Mouse (Mus musculus): ENCODE measurements at regions not wholly inside any gene's neighbourhood (a gene's known extent, or its start where the extent isn't known, plus 50 kb on each side); places are given as distances from the start of the nearest gene placed in this dataset.

GRCm38 (mm10) chr1:81745024-81745960 lies 487.6 kb upstream of the Gm9747 start:
- peak in 1 of 2 experiments; percentile 26 for DNase-seq (ENCODE audit: inconsistent age in 2 of 2, low spot score in 1 of 2)

GRCm38 (mm10) chr1:81746013-81746412 lies 486.9 kb upstream of the Gm9747 start:
- no peak for DNase-seq (ENCODE audit: inconsistent age in 2 of 2, low spot score in 1 of 2)

GRCm38 (mm10) chr1:81747025-81747424 lies 485.9 kb upstream of the Gm9747 start:
- DNase-seq (ENCODE audit: inconsistent age in 2 of 2, low spot score in 1 of 2) = no peak

GRCm38 (mm10) chr1:81754067-81754466 lies 478.8 kb upstream of the Gm9747 start:
- DNase-seq (ENCODE audit: inconsistent age in 2 of 2, low spot score in 1 of 2) = no peak

GRCm38 (mm10) chr1:81755281-81755680 lies 477.6 kb upstream of the Gm9747 start:
- DNase-seq (ENCODE audit: inconsistent age in 2 of 2, low spot score in 1 of 2) = no peak

GRCm38 (mm10) chr1:81755694-81756093 lies 477.2 kb upstream of the Gm9747 start:
- DNase-seq (ENCODE audit: inconsistent age in 2 of 2, low spot score in 1 of 2) = no peak

- no peak for DNase-seq (ENCODE audit: inconsistent age in 2 of 2, low spot score in 1 of 2)
These were observed 473.0 kb upstream of the Gm9747 start for GRCm38 (mm10) chr1:81759919-81760318.

GRCm38 (mm10) chr1:81771704-81772103 lies 461.2 kb upstream of the Gm9747 start:
- no peak for DNase-seq (ENCODE audit: inconsistent age in 2 of 2, low spot score in 1 of 2)

GRCm38 (mm10) chr1:81780583-81780982 lies 452.3 kb upstream of the Gm9747 start:
- DNase-seq (ENCODE audit: inconsistent age in 2 of 2, low spot score in 1 of 2) = no peak

GRCm38 (mm10) chr1:81784305-81784704 lies 448.6 kb upstream of the Gm9747 start:
- no peak for DNase-seq (ENCODE audit: inconsistent age in 2 of 2, low spot score in 1 of 2)

- no peak for DNase-seq (ENCODE audit: inconsistent age in 2 of 2, low spot score in 1 of 2)
These were observed 438.1 kb upstream of the Gm9747 start for GRCm38 (mm10) chr1:81794771-81795170.

- no peak for DNase-seq (ENCODE audit: inconsistent age in 2 of 2, low spot score in 1 of 2)
These were observed 437.5 kb upstream of the Gm9747 start for GRCm38 (mm10) chr1:81795399-81795798.

GRCm38 (mm10) chr1:81811591-81811990 lies 421.3 kb upstream of the Gm9747 start:
- DNase-seq (ENCODE audit: inconsistent age in 2 of 2, low spot score in 1 of 2) = no peak

- DNase-seq (ENCODE audit: inconsistent age in 2 of 2, low spot score in 1 of 2) = no peak
These were observed 414.0 kb upstream of the Gm9747 start for GRCm38 (mm10) chr1:81818884-81819283.

GRCm38 (mm10) chr1:81841966-81842365 lies 390.9 kb upstream of the Gm9747 start:
- DNase-seq (ENCODE audit: inconsistent age in 2 of 2, low spot score in 1 of 2) = no peak

- DNase-seq (ENCODE audit: inconsistent age in 2 of 2, low spot score in 1 of 2) = peak in 1 of 2 experiments; percentile 29
These were observed 382.3 kb upstream of the Gm9747 start for GRCm38 (mm10) chr1:81850462-81851144.

GRCm38 (mm10) chr1:81859464-81859863 lies 373.4 kb upstream of the Gm9747 start:
- DNase-seq (ENCODE audit: inconsistent age in 2 of 2, low spot score in 1 of 2) = no peak

GRCm38 (mm10) chr1:81864571-81864970 lies 368.3 kb upstream of the Gm9747 start:
- DNase-seq (ENCODE audit: inconsistent age in 2 of 2, low spot score in 1 of 2) = no peak

GRCm38 (mm10) chr1:81886940-81887531 lies 345.9 kb upstream of the Gm9747 start:
- no peak for DNase-seq (ENCODE audit: inconsistent age in 2 of 2, low spot score in 1 of 2)

GRCm38 (mm10) chr1:81897241-81897640 lies 335.7 kb upstream of the Gm9747 start:
- peak in 1 of 2 experiments; percentile 61 for DNase-seq (ENCODE audit: inconsistent age in 2 of 2, low spot score in 1 of 2)

GRCm38 (mm10) chr1:81900843-81901242 lies 332.1 kb upstream of the Gm9747 start:
- no peak for DNase-seq (ENCODE audit: inconsistent age in 2 of 2, low spot score in 1 of 2)

GRCm38 (mm10) chr1:81904056-81904455 lies 328.9 kb upstream of the Gm9747 start:
- DNase-seq (ENCODE audit: inconsistent age in 2 of 2, low spot score in 1 of 2) = peak in 1 of 2 experiments; percentile 31
